In genomic region chr5:131019346-131019965, GRCm38 (mm10) we compare ENCODE assay signal across 22 mouse cellular contexts.
DNase-seq lines count a peak whose midpoint lies in the region; ATAC-seq lines count a peak whose summit lies in the region.
"Had no signal": no experiment of that assay in that cellular context is flagged by ENCODE, and none has a peak within 500 bp of the region (broad histone marks: within the 10 kb centered on the region; RNA-seq: fewer than 3 reads in every experiment).

No protein-coding gene starts in this region.

- H3K27ac ChIP-seq in forebrain, embryonic 13.5 days, result peak overlapping the region; percentile 64
- H3K27ac ChIP-seq in forebrain, embryonic 11.5 days (ENCODE audit: low read depth, low read length), result no peak overlapping the region; the same call in 1 of the 2 replicates
- peak overlapping the region; percentile 49; the same call in 1 of the 2 replicates for H3K27ac ChIP-seq in neural tube, embryonic 13.5 days (replicated peaks)
- H3K27ac ChIP-seq in midbrain, embryonic 16.5 days (ENCODE audit: low read length), result peak overlapping the region; percentile 33; the same call in 1 of the 2 replicates
- H3K27ac ChIP-seq: embryonic facial prominence, embryonic 13.5 days; gastrocnemius, adult 2 months; heart, embryonic 15.5 days; hindbrain, embryonic 12.5 days; limb, embryonic 15.5 days had no signal

- peak; percentile 55; the same call in 1 of the 2 replicates for ATAC-seq in forebrain, embryonic 13.5 days
- no peak for ATAC-seq in forebrain, embryonic 11.5 days (replicated peaks; ENCODE audit: low FRiP score)
- ATAC-seq in neural tube, embryonic 13.5 days (ENCODE audit: low read depth), result no peak
- ATAC-seq in midbrain, embryonic 16.5 days, result no peak
- ATAC-seq: intestine, postnatal 0 days; liver, postnatal 0 days had no signal

- no peak overlapping the region for H3K4me2 ChIP-seq in forebrain, embryonic 13.5 days
- H3K4me2 ChIP-seq in forebrain, embryonic 11.5 days (ENCODE audit: low read depth, low read length, severe bottlenecking), result no peak overlapping the region
- no peak overlapping the region for H3K4me2 ChIP-seq in neural tube, embryonic 13.5 days
- H3K4me2 ChIP-seq in midbrain, embryonic 16.5 days (ENCODE audit: low read length), result no peak overlapping the region
- H3K4me2 ChIP-seq: embryonic facial prominence, embryonic 13.5 days; heart, embryonic 15.5 days; hindbrain, embryonic 12.5 days; limb, embryonic 15.5 days had no signal

- WGBS in forebrain, embryonic 13.5 days, result 6% methylated on average over 9 of the region's 9 CpGs
- WGBS in forebrain, embryonic 11.5 days, result 16% methylated on average over 9 of the region's 9 CpGs
- 17% methylated on average over 9 of the region's 9 CpGs for WGBS in neural tube, embryonic 13.5 days
- 10% methylated on average over 9 of the region's 9 CpGs for WGBS in midbrain, embryonic 16.5 days

- H3K9me3 ChIP-seq in forebrain, embryonic 13.5 days (replicated peaks), result no peaks in the 10 kb centered on the region
- H3K9me3 ChIP-seq in forebrain, embryonic 11.5 days (ENCODE audit: control insufficient read depth, low read length), result no peaks in the 10 kb centered on the region
- H3K9me3 ChIP-seq in neural tube, embryonic 13.5 days, result no peaks in the 10 kb centered on the region
- no peaks in the 10 kb centered on the region for H3K9me3 ChIP-seq in midbrain, embryonic 16.5 days (replicated peaks; ENCODE audit: control insufficient read depth, low read length, poor library complexity, severe bottlenecking)
- H3K9me3 ChIP-seq: embryonic facial prominence, embryonic 13.5 days; heart, embryonic 15.5 days; hindbrain, embryonic 12.5 days; limb, embryonic 15.5 days had no signal

- H3K27me3 ChIP-seq in forebrain, embryonic 13.5 days, result no peaks in the 10 kb centered on the region
- no peaks in the 10 kb centered on the region for H3K27me3 ChIP-seq in forebrain, embryonic 11.5 days (ENCODE audit: control insufficient read depth, insufficient read depth, low read length)
- H3K27me3 ChIP-seq in neural tube, embryonic 13.5 days, result no peaks in the 10 kb centered on the region
- no peaks in the 10 kb centered on the region for H3K27me3 ChIP-seq in midbrain, embryonic 16.5 days (ENCODE audit: control insufficient read depth, insufficient read depth, low read depth, low read length)
- H3K27me3 ChIP-seq: embryonic facial prominence, embryonic 13.5 days; heart, embryonic 15.5 days; hindbrain, embryonic 12.5 days; limb, embryonic 15.5 days had no signal

- DNase-seq in forebrain, embryonic 11.5 days (ENCODE audit: low spot score), result no peak
- DNase-seq in neural tube, embryonic 10.5 days (ENCODE audit: extremely low spot score, low spot score), result no peak
- no peak for DNase-seq in testis, postnatal 10 days (ENCODE audit: low spot score)
- DNase-seq in kidney, postnatal 10 days, result no peak
- no peak for DNase-seq in kidney, adult 8-10 months
- DNase-seq: adrenal gland, postnatal 14 days; cerebellum, adult 8-10 months; gastrocnemius, adult 2 months; heart, adult 18-20 months; kidney, postnatal 14 days; layer of hippocampus, adult 9-11 months; liver, postnatal 0 days; lung, postnatal 36 days; right cerebral cortex, postnatal 14 days had no signal

- H3K4me1 ChIP-seq in forebrain, embryonic 13.5 days, result peaks cover 36% of the 10 kb centered on the region
- H3K4me1 ChIP-seq in forebrain, embryonic 11.5 days (replicated peaks; ENCODE audit: control insufficient read depth, insufficient read depth, low read length), result peaks cover 5% of the 10 kb centered on the region; the same call in 1 of the 2 replicates
- peaks cover 41% of the 10 kb centered on the region for H3K4me1 ChIP-seq in neural tube, embryonic 13.5 days (replicated peaks)
- peaks cover 18% of the 10 kb centered on the region for H3K4me1 ChIP-seq in midbrain, embryonic 16.5 days (ENCODE audit: control insufficient read depth, insufficient read depth, low read length)
- H3K4me1 ChIP-seq: heart, embryonic 15.5 days; limb, embryonic 15.5 days had no signal

- no peaks in the 10 kb centered on the region for H3K36me3 ChIP-seq in forebrain, embryonic 13.5 days (ENCODE audit: poor library complexity, severe bottlenecking)
- H3K36me3 ChIP-seq in forebrain, embryonic 11.5 days (ENCODE audit: control insufficient read depth, insufficient read depth, low read length), result no peaks in the 10 kb centered on the region
- H3K36me3 ChIP-seq in neural tube, embryonic 13.5 days, result no peaks in the 10 kb centered on the region
- no peaks in the 10 kb centered on the region for H3K36me3 ChIP-seq in midbrain, embryonic 16.5 days (ENCODE audit: control insufficient read depth, insufficient read depth, low read length)
- H3K36me3 ChIP-seq: embryonic facial prominence, embryonic 13.5 days; heart, embryonic 15.5 days; hindbrain, embryonic 12.5 days; limb, embryonic 15.5 days had no signal

- H3K4me3 ChIP-seq in forebrain, embryonic 13.5 days, result no peak overlapping the region
- H3K4me3 ChIP-seq in forebrain, embryonic 11.5 days (ENCODE audit: low read depth, low read length), result no peak overlapping the region
- H3K4me3 ChIP-seq in neural tube, embryonic 13.5 days, result no peak overlapping the region
- H3K4me3 ChIP-seq in midbrain, embryonic 16.5 days (ENCODE audit: low read depth, low read length), result no peak overlapping the region
- H3K4me3 ChIP-seq: embryonic facial prominence, embryonic 13.5 days; gastrocnemius, adult 2 months; heart, embryonic 15.5 days; hindbrain, embryonic 12.5 days; limb, embryonic 15.5 days had no signal

- no peak overlapping the region for H3K9ac ChIP-seq in forebrain, embryonic 13.5 days
- no peak overlapping the region for H3K9ac ChIP-seq in forebrain, embryonic 11.5 days (ENCODE audit: low read length)
- no peak overlapping the region for H3K9ac ChIP-seq in neural tube, embryonic 13.5 days
- H3K9ac ChIP-seq in midbrain, embryonic 16.5 days (ENCODE audit: low read depth, low read length), result no peak overlapping the region; the same call in 1 of the 2 replicates
- H3K9ac ChIP-seq: embryonic facial prominence, embryonic 13.5 days; heart, embryonic 15.5 days; hindbrain, embryonic 12.5 days; limb, embryonic 15.5 days; liver, postnatal 0 days had no signal
